Mouse (Mus musculus) embryonic facial prominence, embryonic 13.5 days (tissue): Measurements from ENCODE around the gene Ccdc92b. TPM values are rescaled to one million over a fixed set of nuclear protein-coding genes. Genes with fewer than 3 reads are reported as not detected.

ENCODE experiments used
- ATAC-seq: fragments of 200-750 bp; cut with Nextera tagmentation; 2 replicates; pipeline ENCODE4 v1.8.0; 2017; ENCODE audit warnings: low read depth; ENCODE audit not compliant: insufficient number of reproducible peaks, insufficient read depth, low FRiP score, low TSS enrichment
- H3K27ac ChIP-seq: fragments of 300-500 bp; sonication (generic); 2 replicates; pipeline ENCODE4 v1.5.1; 2015; ENCODE audit warnings: moderate library complexity, mild to moderate bottlenecking, inconsistent platforms
- H3K27me3 ChIP-seq: fragments of 300-500 bp; sonication (generic); 2 replicates; pipeline ENCODE4 v1.6.1; 2015; ENCODE audit warnings: mild to moderate bottlenecking, inconsistent platforms
- H3K36me3 ChIP-seq: fragments of 300-500 bp; sonication (generic); 2 replicates; pipeline ENCODE4 v1.6.1; 2015; ENCODE audit warnings: mild to moderate bottlenecking, inconsistent platforms
- H3K4me1 ChIP-seq: fragments of 300-500 bp; sonication (generic); 2 replicates; pipeline ENCODE4 v1.6.1; 2015; ENCODE audit warnings: inconsistent platforms
- H3K4me2 ChIP-seq: fragments of 300-500 bp; sonication (generic); 2 replicates; pipeline ENCODE4 v1.6.1; 2015; ENCODE audit warnings: moderate library complexity, mild to moderate bottlenecking, inconsistent platforms
- H3K4me3 ChIP-seq: fragments of 300-500 bp; sonication (generic); 2 replicates; pipeline ENCODE4 v1.5.1; 2015; ENCODE audit warnings: mild to moderate bottlenecking, inconsistent platforms
- H3K9ac ChIP-seq: fragments of 300-500 bp; sonication (generic); 2 replicates; pipeline ENCODE4 v1.6.1; 2015; ENCODE audit warnings: mild to moderate bottlenecking, inconsistent platforms
- H3K9me3 ChIP-seq: fragments of 300-500 bp; sonication (generic); 2 replicates; pipeline ENCODE4 v1.6.1; 2016; ENCODE audit warnings: inconsistent platforms
- WGBS: fragments of 180-500 bp; shearing (Covaris S2); methylation state at CpG from one replicate; pipeline ENCODE4 v1.1.7; 2015; ENCODE audit warnings: mixed read lengths; 5-methylcytosine and 5-hydroxymethylcytosine counted together
- polyA plus RNA-seq: library from polyadenylated mRNA; unstranded; fragments of >200 nt; fragmentation: Nextera tagmentation; extraction: Ambion mirVana; gene quantifications from 2 replicates; pipeline ENCODE4 v1.2.1, GENCODE M21; 2015

Gene Ccdc92b
- polyA plus RNA-seq, 1 experiment from 2014 or later: 0.48 TPM

DNA sequence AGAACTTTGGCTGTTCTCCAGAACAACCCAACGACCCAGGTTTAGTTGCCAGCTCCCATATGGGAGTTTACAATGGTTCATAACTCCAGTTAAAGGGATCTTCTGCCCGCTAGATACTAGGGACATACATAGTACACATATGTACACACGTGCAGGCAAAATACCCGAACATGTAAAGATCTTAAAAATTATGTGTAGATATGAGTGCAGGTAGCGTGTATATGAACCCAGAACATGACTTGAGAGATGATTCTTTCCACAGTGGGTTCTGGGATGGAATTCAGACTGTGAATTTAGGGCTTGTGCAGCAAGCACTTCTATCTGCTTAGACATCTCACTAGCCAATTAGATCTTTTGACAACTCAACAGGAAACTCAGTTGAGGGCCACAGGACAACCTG is 52.4 kb downstream of the Ccdc92b start:
- Histone ChIP-seq H3K4me2 (no peak overlapping the region), H3K27me3 (no peaks in the 10 kb centered on the region), H3K27ac (no peak overlapping the region), H3K36me3 (peaks cover 56% of the 10 kb centered on the region), H3K4me1 (no peaks in the 10 kb centered on the region), H3K9me3 (no peaks in the 10 kb centered on the region), H3K4me3 (no peak overlapping the region), H3K9ac (no peak overlapping the region)
- 91% methylated on average over 5 of the region's 5 CpGs for WGBS
- no peak for ATAC-seq

GRCm38 (mm10) chr11:74672901-74673513 is 53.6 kb downstream of the Ccdc92b start:
- H3K27me3 ChIP-seq: no peaks in the 10 kb centered on the region
- H3K27ac ChIP-seq: no peak overlapping the region
- no peak for ATAC-seq

GRCm38 (mm10) chr11:74673561-74673960 is 54.2 kb downstream of the Ccdc92b start:
- Histone ChIP-seq H3K9me3 (no peaks in the 10 kb centered on the region), H3K27me3 (no peaks in the 10 kb centered on the region), H3K4me2 (no peak overlapping the region), H3K4me1 (no peaks in the 10 kb centered on the region), H3K4me3 (no peak overlapping the region), H3K9ac (no peak overlapping the region), H3K27ac (no peak overlapping the region), H3K36me3 (peaks cover 59% of the 10 kb centered on the region)
- ATAC-seq: no peak
- 95% methylated on average over 1 of the region's 1 CpGs for WGBS

More at GRCm38 (mm10) chr11:74672901-74673513, 53.6 kb downstream of the Ccdc92b start:
- Histone ChIP-seq H3K36me3 (peaks cover 56% of the 10 kb centered on the region), H3K9me3 (no peaks in the 10 kb centered on the region), H3K4me1 (no peaks in the 10 kb centered on the region), H3K4me2 (no peak overlapping the region), H3K4me3 (no peak overlapping the region), H3K9ac (no peak overlapping the region)
- WGBS: 82% methylated on average over 6 of the region's 6 CpGs

DNA sequence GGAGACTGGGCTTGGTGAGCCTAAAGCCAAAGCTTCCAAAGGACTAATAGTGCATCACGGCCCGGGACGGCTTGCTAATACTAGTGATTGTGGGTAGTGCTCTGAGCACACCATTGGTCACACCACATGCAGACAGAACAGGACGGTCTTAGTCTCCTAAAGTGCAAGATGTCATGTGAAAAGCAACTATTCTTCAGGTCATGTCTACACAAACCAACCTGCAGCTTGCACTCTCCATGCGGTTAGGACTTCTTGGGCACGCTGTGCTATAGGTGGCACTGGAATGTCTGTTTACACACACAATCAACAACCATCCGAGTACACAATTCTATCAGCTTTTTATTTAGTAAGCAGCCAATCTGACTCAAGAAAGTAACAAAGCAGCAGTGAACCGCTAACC is 55.3 kb downstream of the Ccdc92b start:
- H3K36me3 ChIP-seq: peaks cover 61% of the 10 kb centered on the region
- H3K27me3 ChIP-seq: no peaks in the 10 kb centered on the region

DNA sequence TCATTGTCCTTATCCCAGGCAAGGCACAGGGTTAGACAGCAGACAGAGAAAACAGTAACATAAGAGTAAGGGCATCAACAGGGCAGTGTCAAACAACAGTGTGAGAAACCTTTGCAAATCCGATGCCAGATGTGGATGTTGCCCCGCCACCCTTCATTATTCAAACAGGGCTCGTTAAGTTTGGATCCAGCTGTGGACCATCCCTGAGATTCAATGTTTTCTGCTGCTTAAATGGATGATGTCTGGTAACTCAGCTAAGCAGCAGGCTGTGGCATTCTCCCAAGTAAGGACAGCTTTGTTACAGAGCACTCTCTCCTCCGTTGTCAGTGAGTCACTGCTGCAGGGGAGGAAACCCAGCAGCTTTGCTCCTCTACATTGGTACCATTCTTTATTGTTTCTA is 55.8 kb downstream of the Ccdc92b start:
- 83% methylated on average over 4 of the region's 4 CpGs for WGBS
- H3K36me3 ChIP-seq: peaks cover 61% of the 10 kb centered on the region
- H3K4me1 ChIP-seq: no peaks in the 10 kb centered on the region
- no peak overlapping the region for H3K27ac ChIP-seq
- no peak overlapping the region for H3K4me3 ChIP-seq
- H3K27me3 ChIP-seq: no peaks in the 10 kb centered on the region
- H3K9ac ChIP-seq: no peak overlapping the region
- H3K9me3 ChIP-seq: no peaks in the 10 kb centered on the region
- ATAC-seq: no peak
- H3K4me2 ChIP-seq: no peak overlapping the region

More for the DNA sequence above, 55.3 kb downstream of the Ccdc92b start:
- H3K9me3 ChIP-seq: no peaks in the 10 kb centered on the region
- 96% methylated on average over 8 of the region's 8 CpGs for WGBS
- no peaks in the 10 kb centered on the region for H3K4me1 ChIP-seq
- no peak overlapping the region for H3K27ac ChIP-seq
- H3K9ac ChIP-seq: no peak overlapping the region
- no peak overlapping the region for H3K4me3 ChIP-seq
- no peak overlapping the region for H3K4me2 ChIP-seq
- ATAC-seq: no peak

Other genes starting within 250 kb of the Ccdc92b start
- gene Rap1gap2, start 8.7 kb upstream of the Ccdc92b start, polyA plus RNA-seq: 1.1 and 1.9 TPM in 2 replicates
- gene Cluh, start 29.9 kb downstream of the Ccdc92b start, polyA plus RNA-seq: 22.5 and 22.7 TPM in 2 replicates
- gene Pafah1b1, start 105.1 kb downstream of the Ccdc92b start, polyA plus RNA-seq: 54.3 and 55.0 TPM in 2 replicates
- 58.4 and 61.8 TPM in 2 replicates for gene Mettl16, start 151.2 kb downstream of the Ccdc92b start, polyA plus RNA-seq
- gene Mnt, start 211.3 kb downstream of the Ccdc92b start, polyA plus RNA-seq: 5.7 and 6.0 TPM in 2 replicates